Mouse (Mus musculus) CH12.LX (cell line): Measurements from ENCODE around the gene Map7. TPM values are rescaled to one million over a fixed set of nuclear protein-coding genes. Genes with fewer than 3 reads are reported as not detected.

ENCODE experiments used
- DNase-seq: peaks from one replicate; pipeline ENCODE4 v3.0.0-alpha.2; 2013; ENCODE audit errors: extremely low read depth
- H3K27ac ChIP-seq: 2 replicates; pipeline ENCODE4 v1.5.1; 2012; ENCODE audit warnings: low read depth, mild to moderate bottlenecking, control low read depth, moderate library complexity; ENCODE audit not compliant: insufficient read depth
- H3K27me3 ChIP-seq: replicated peaks from 2 replicates; pipeline ENCODE3; 2012; ENCODE audit warnings: inconsistent platforms
- H3K36me3 ChIP-seq, 2 experiments: replicated peaks in 1 of 2; 2 replicates each; pipeline versions ENCODE3 to v1.6.1; 2012; ENCODE audit warnings: inconsistent platforms in 1 of 2, low read length in 1 of 2, mild to moderate bottlenecking in 1 of 2, mixed read lengths in 1 of 2, moderate library complexity in 1 of 2; ENCODE audit not compliant: control insufficient read depth in 1 of 2, insufficient read depth in 1 of 2
- H3K4me1 ChIP-seq, 2 experiments: 2 replicates each; pipeline ENCODE4 v1.6.1; 2012; ENCODE audit warnings: inconsistent platforms in 1 of 2, moderate library complexity in 1 of 2; ENCODE audit not compliant: insufficient read depth in 2 of 2, control insufficient read depth in 1 of 2
- H3K4me2 ChIP-seq: 2 replicates; pipeline ENCODE4 v1.6.1; 2012; ENCODE audit warnings: low read depth, mild to moderate bottlenecking, control low read depth; ENCODE audit not compliant: poor library complexity, insufficient read depth, severe bottlenecking
- H3K4me3 ChIP-seq, 3 experiments: fragments of 150-350 bp in 1 of 3; sonication (generic) in 1 of 3; replicated peaks in 1 of 3; 2 replicates each; pipeline versions ENCODE3 to v1.5.1; 2011 to 2012; ENCODE audit warnings: low read depth in 2 of 3, low read length in 2 of 3, mild to moderate bottlenecking in 2 of 3, moderate library complexity in 2 of 3, control low read depth in 1 of 3, improper control_type of control experiment in 1 of 3, inconsistent platforms in 1 of 3, mixed read lengths in 1 of 3; ENCODE audit not compliant: poor library complexity in 1 of 3
- H3K79me2 ChIP-seq: replicated peaks from 2 replicates; pipeline ENCODE4 v1.6.1; 2012; ENCODE audit warnings: mild to moderate bottlenecking, moderate library complexity; ENCODE audit not compliant: control insufficient read depth, poor library complexity, insufficient read depth, severe bottlenecking; ENCODE audit errors: extremely low read depth
- H3K9ac ChIP-seq: 2 replicates; pipeline ENCODE4 v1.6.1; 2012; ENCODE audit warnings: low read depth, mild to moderate bottlenecking, control low read depth, moderate library complexity; ENCODE audit not compliant: insufficient read depth
- H3K9me3 ChIP-seq: replicated peaks from 2 replicates; pipeline ENCODE3; 2012; ENCODE audit warnings: low read length, inconsistent platforms, mixed read lengths
- CHD1 ChIP-seq: IDR thresholded peaks from 2 replicates; pipeline ENCODE4 v1.6.1; 2012; ENCODE audit warnings: low read depth, low read length, improper control_type of control experiment, inconsistent platforms
- CHD2 ChIP-seq: IDR thresholded peaks from 2 replicates; pipeline ENCODE4 v1.6.1; 2011; ENCODE audit warnings: low read length, improper control_type of control experiment
- CTCF ChIP-seq, 2 experiments: IDR thresholded peaks in 1 of 2; conservative IDR thresholded peaks in 1 of 2; 2 replicates each; pipeline ENCODE4 v1.5.1; 2011 to 2012; ENCODE audit warnings: low read depth in 2 of 2, low read length in 2 of 2, improper control_type of control experiment in 1 of 2, inconsistent platforms in 1 of 2, mild to moderate bottlenecking in 1 of 2, moderate library complexity in 1 of 2
- ETS1 ChIP-seq: conservative IDR thresholded peaks from 2 replicates; pipeline ENCODE4 v1.6.1; 2012; ENCODE audit warnings: low read depth, mild to moderate bottlenecking, inconsistent platforms, low read length, improper control_type of control experiment, moderate library complexity
- GABPA ChIP-seq: IDR thresholded peaks from 2 replicates; pipeline ENCODE4 v1.6.1; 2012; ENCODE audit warnings: low read depth, low read length, improper control_type of control experiment, inconsistent platforms; ENCODE audit not compliant: insufficient replicate concordance
- IRF4 ChIP-seq: IDR thresholded peaks from 2 replicates; pipeline ENCODE4 v1.6.1; 2014; ENCODE audit warnings: low read depth, mild to moderate bottlenecking, inconsistent platforms, low read length, improper control_type of control experiment
- JUN ChIP-seq: IDR thresholded peaks from 2 replicates; pipeline ENCODE4 v1.6.1; 2011; ENCODE audit warnings: low read depth, mild to moderate bottlenecking, low read length, improper control_type of control experiment, moderate library complexity; ENCODE audit not compliant: insufficient read depth
- KAT2A ChIP-seq: IDR thresholded peaks from 2 replicates; pipeline ENCODE4 v1.6.1; 2012; ENCODE audit warnings: low read length, improper control_type of control experiment, inconsistent platforms; ENCODE audit not compliant: insufficient replicate concordance
- MAX ChIP-seq: IDR thresholded peaks from 2 replicates; pipeline ENCODE4 v1.6.1; 2011; ENCODE audit warnings: low read length, improper control_type of control experiment
- MEF2A ChIP-seq: IDR thresholded peaks from 2 replicates; pipeline ENCODE4 v1.6.1; 2014; ENCODE audit warnings: low read depth, mild to moderate bottlenecking, inconsistent platforms, low read length, improper control_type of control experiment, borderline replicate concordance
- MXI1 ChIP-seq: IDR thresholded peaks from 2 replicates; pipeline ENCODE4 v1.6.1; 2011; ENCODE audit warnings: mild to moderate bottlenecking, low read depth, low read length, improper control_type of control experiment
- MYC ChIP-seq: IDR thresholded peaks from 2 replicates; pipeline ENCODE4 v1.6.1; 2011; ENCODE audit warnings: low read depth, mild to moderate bottlenecking, improper control_type of control experiment, low read length
- NELFE ChIP-seq: IDR thresholded peaks from 2 replicates; pipeline ENCODE4 v1.6.1; 2011; ENCODE audit warnings: low read depth, low read length, improper control_type of control experiment
- NRF1 ChIP-seq: IDR thresholded peaks from 2 replicates; pipeline ENCODE4 v1.6.1; 2014; ENCODE audit warnings: low read depth, mild to moderate bottlenecking, inconsistent platforms, low read length, improper control_type of control experiment, moderate library complexity
- POLR2A ChIP-seq: IDR thresholded peaks from 2 replicates; pipeline ENCODE4 v1.6.1; 2011; ENCODE audit warnings: low read depth, mild to moderate bottlenecking, improper control_type of control experiment, low read length
- POLR2AphosphoS2 ChIP-seq: IDR thresholded peaks from 2 replicates; pipeline ENCODE4 v1.6.1; 2011; ENCODE audit warnings: low read depth, low read length, improper control_type of control experiment
- TBP ChIP-seq: conservative IDR thresholded peaks from 2 replicates; pipeline ENCODE4 v1.6.1; 2011; ENCODE audit warnings: low read depth, low read length, improper control_type of control experiment
- TCF12 ChIP-seq: IDR thresholded peaks from 2 replicates; pipeline ENCODE4 v1.6.1; 2014; ENCODE audit warnings: low read depth, mild to moderate bottlenecking, inconsistent platforms, low read length, improper control_type of control experiment
- USF1 ChIP-seq: IDR thresholded peaks from 2 replicates; pipeline ENCODE4 v1.6.1; 2014; ENCODE audit warnings: low read depth, mild to moderate bottlenecking, inconsistent platforms, low read length, improper control_type of control experiment
- USF2 ChIP-seq: conservative IDR thresholded peaks from 2 replicates; pipeline ENCODE4 v1.6.1; 2011; ENCODE audit warnings: low read depth, low read length, improper control_type of control experiment
- ZC3H11A ChIP-seq: IDR thresholded peaks from 2 replicates; pipeline ENCODE4 v1.6.1; 2012; ENCODE audit warnings: low read depth, mild to moderate bottlenecking, inconsistent platforms, low read length, improper control_type of control experiment
- ZMIZ1 ChIP-seq: IDR thresholded peaks from 2 replicates; pipeline ENCODE4 v1.6.1; 2012; ENCODE audit warnings: low read depth, mild to moderate bottlenecking, inconsistent platforms, low read length, improper control_type of control experiment
- ZNF384 ChIP-seq: IDR thresholded peaks from 2 replicates; pipeline ENCODE4 v1.6.1; 2012; ENCODE audit warnings: low read depth, low read length, improper control_type of control experiment, inconsistent platforms
- dilution Hi-C: fragments of 300-500 bp; cut with MboI; formaldehyde crosslinking; loops from 2 replicates; pipeline ENCODE4 v1.14.3; 2020; ENCODE audit warnings: low sequenced_read_pairs; ENCODE audit not compliant: extremely low pct_unique_long_range_greater_than_20kb, extremely low pct_ligation_motif_present
- in situ Hi-C: fragments of 300-500 bp; cut with MboI; formaldehyde crosslinking; loops from 3 replicates; pipeline ENCODE4 v1.14.3; 2019; ENCODE audit warnings: low sequenced_read_pairs, low pct_ligation_motif_present, low pct_unique_long_range_greater_than_20kb, mixed read lengths
- polyA plus RNA-seq: library from polyadenylated mRNA; unstranded; fragments of >175 nt; gene quantifications from 2 replicates; pipeline ENCODE4 v1.2.1, GENCODE M21; 2012; ENCODE audit warnings: low read depth; ENCODE audit not compliant: insufficient read length
- total RNA-seq, 2 experiments: library from RNA; depleted of rRNA; stranded (reverse); fragments of 300-350 nt in 1 of 2; fragments of >200 nt in 1 of 2; gene quantifications; 2 replicates each; pipeline ENCODE4 v1.2.3; 2012 to 2014

Map7 gene
- total and polyA plus RNA-seq, 3 experiments, result 7.4 to 31.1 (median 21.6) TPM

DNA sequence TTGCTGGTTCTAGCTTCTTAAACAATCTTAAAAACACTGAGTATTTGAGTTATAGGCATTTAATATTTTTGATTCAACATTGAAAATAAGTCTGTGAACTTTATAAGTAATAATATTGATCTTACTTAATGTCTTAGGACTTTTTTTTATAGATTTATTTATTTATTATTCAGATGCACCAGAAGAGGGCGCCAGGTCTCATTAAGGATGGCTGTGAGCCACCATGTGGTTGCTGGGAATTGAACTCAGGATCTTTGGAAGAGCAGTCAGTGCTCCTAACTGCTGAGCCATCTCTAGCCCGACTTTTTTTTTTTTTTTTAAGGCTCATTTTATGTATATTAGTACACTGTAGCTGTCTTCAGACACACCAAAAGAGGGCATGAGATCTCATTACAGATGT lies 166.5 kb downstream of the Map7 start:
- dilution Hi-C loops, result no loop called here
- TF ChIP-seq CTCF (conservative IDR thresholded peaks at IDR 0.05 in 1 of 2, IDR thresholded peaks at IDR 0.05 in 1 of 2; ENCODE audit: low read depth in 2 of 2, low read length in 2 of 2) (peak in 1 of 2 experiments; percentile 58; a peak in 2 of 4 replicates), ZNF384 (peak; percentile 74), POLR2A (no peak), MXI1 (peak; percentile 43; the same call in 1 of the 2 replicates), NELFE (no peak), MYC (peak; percentile 45; the same call in 1 of the 2 replicates), IRF4 (no peak)
- no peak overlapping the region for H3K27ac ChIP-seq
- no peaks in the 10 kb centered on the region for H3K9me3 ChIP-seq
- H3K4me3 ChIP-seq, result peak overlapping the region in 1 of 3 experiments; percentile 87
- H3K4me2 ChIP-seq, result peak overlapping the region; percentile 63; the same call in 1 of the 2 replicates
- no peak overlapping the region for H3K9ac ChIP-seq
- peaks cover 61% of the 10 kb centered on the region for H3K79me2 ChIP-seq
- H3K36me3 ChIP-seq, result peaks cover 7 to 29% of the 10 kb centered on the region in 2 experiments
- H3K4me1 ChIP-seq, result peaks cover 2 to 36% of the 10 kb centered on the region in 2 experiments; a peak in 2 of 4 replicates
- H3K27me3 ChIP-seq, result no peaks in the 10 kb centered on the region
- DNase-seq, result peak; percentile 34
- in situ Hi-C loops, result no loop called here

DNA sequence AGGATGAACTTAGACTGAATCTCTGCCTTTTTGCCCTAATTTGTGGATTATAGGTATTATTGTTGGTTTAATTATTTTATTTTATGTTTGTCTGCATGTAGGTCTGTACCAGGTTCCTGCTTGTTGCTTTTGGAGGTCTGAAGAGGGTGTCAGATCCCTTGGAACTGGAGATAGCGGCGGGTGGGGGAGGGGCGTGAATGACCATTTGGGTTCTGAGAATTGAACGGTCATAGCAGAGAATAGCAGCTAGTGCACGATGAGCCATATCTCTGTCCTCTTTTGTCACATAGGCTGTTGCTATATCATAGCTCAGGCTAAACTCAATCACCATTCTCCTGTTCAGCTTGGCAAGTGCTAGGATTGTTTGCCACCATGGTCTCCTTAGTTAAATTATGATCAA lies 169.2 kb downstream of the Map7 start:
- Histone ChIP-seq H3K79me2 (peaks cover 76% of the 10 kb centered on the region), H3K27ac (no peak overlapping the region), H3K27me3 (no peaks in the 10 kb centered on the region), H3K4me1 (peaks cover 0 to 26% of the 10 kb centered on the region in 2 experiments; a peak in 1 of 4 replicates), H3K9ac (no peak overlapping the region), H3K4me2 (peak overlapping the region; percentile 30), H3K9me3 (no peaks in the 10 kb centered on the region), H3K36me3 (peaks cover 9 to 50% of the 10 kb centered on the region in 2 experiments), H3K4me3 (no peak overlapping the region)
- in situ Hi-C loops (no loop called here), dilution Hi-C loops (no loop called here)
- TF ChIP-seq MAX (no peak), CHD1 (no peak), CHD2 (peak; percentile 20; the same call in 1 of the 2 replicates)
- no peak for DNase-seq

DNA sequence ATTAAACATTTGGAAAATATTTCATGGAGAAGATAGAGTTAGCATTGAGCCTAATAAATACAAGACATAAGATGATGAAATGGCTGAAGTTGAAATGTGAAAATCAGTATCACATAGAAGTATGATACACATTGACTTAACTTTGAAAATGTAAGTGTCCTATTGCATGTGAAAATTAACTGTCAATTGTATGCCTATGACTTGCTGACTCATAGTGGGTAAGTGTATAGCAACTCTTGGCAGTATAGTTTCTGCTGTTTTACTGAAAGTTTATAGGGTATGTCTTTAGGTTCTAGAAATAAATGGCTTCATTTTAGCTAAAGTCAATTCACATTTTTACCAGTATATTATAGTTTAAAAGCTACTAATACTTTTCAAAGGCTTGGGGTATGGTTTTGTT lies 178.0 kb downstream of the Map7 start:
- peaks cover 3 to 19% of the 10 kb centered on the region in 2 experiments; a peak in 1 of 4 replicates for H3K4me1 ChIP-seq
- dilution Hi-C loops, result no loop called here
- peaks cover 34 to 93% of the 10 kb centered on the region in 2 experiments for H3K36me3 ChIP-seq

More for the DNA sequence above, 178.0 kb downstream of the Map7 start:
- no peak for DNase-seq
- H3K27ac ChIP-seq, result no peak overlapping the region
- in situ Hi-C loops, result no loop called here
- no peaks in the 10 kb centered on the region for H3K9me3 ChIP-seq
- no peak overlapping the region for H3K4me3 ChIP-seq
- TF ChIP-seq POLR2AphosphoS2, result no peak
- no peak for TF ChIP-seq ZMIZ1
- TF ChIP-seq NRF1, result no peak
- TF ChIP-seq TBP, result no peak
- no peak for TF ChIP-seq MAX
- no peak for TF ChIP-seq POLR2A
- TF ChIP-seq CHD1, result no peak
- TF ChIP-seq USF2, result no peak
- no peak for TF ChIP-seq JUN
- TF ChIP-seq ZNF384, result no peak
- TF ChIP-seq ETS1, result no peak
- TF ChIP-seq KAT2A, result no peak
- TF ChIP-seq ZC3H11A, result no peak
- no peak for TF ChIP-seq CHD2
- no peak for TF ChIP-seq GABPA
- TF ChIP-seq MEF2A, result no peak
- TF ChIP-seq USF1, result no peak
- no peak for TF ChIP-seq TCF12
- H3K9ac ChIP-seq, result no peak overlapping the region
- peaks cover 37% of the 10 kb centered on the region for H3K79me2 ChIP-seq
- H3K27me3 ChIP-seq, result no peaks in the 10 kb centered on the region
- no peak overlapping the region for H3K4me2 ChIP-seq
